Mouse (Mus musculus) kidney, adult 2 months (tissue): ENCODE measurements at regions not wholly inside any gene's neighbourhood (a gene's known extent, or its start where the extent isn't known, plus 50 kb on each side); places are given as distances from the start of the nearest gene placed in this dataset.

Source experiments
- DNase-seq: peaks from one replicate; pipeline ENCODE4 v3.0.0; 2021
- H3K27ac ChIP-seq: fragments of 200-500 bp; 2 replicates; pipeline ENCODE4 v1.5.1; 2012; ENCODE audit warnings: low read depth, low read length, control low read depth, inconsistent platforms; ENCODE audit not compliant: insufficient read depth
- H3K27me3 ChIP-seq: fragments of 200-500 bp; replicated peaks from 2 replicates; pipeline ENCODE4 v1.6.1; 2012; ENCODE audit warnings: mild to moderate bottlenecking, moderate library complexity, low read length, inconsistent platforms; ENCODE audit not compliant: control insufficient read depth, insufficient read depth
- H3K36me3 ChIP-seq: fragments of 200-500 bp; 2 replicates; pipeline ENCODE4 v1.6.1; 2012; ENCODE audit warnings: mild to moderate bottlenecking, moderate library complexity, low read length, inconsistent platforms; ENCODE audit not compliant: control insufficient read depth, insufficient read depth
- H3K4me1 ChIP-seq: fragments of 200-500 bp; 2 replicates; pipeline ENCODE4 v1.6.1; 2011; ENCODE audit warnings: low read length; ENCODE audit not compliant: control insufficient read depth, insufficient read depth
- H3K4me3 ChIP-seq: fragments of 200-500 bp; 2 replicates; pipeline ENCODE4 v1.5.1; 2011; ENCODE audit warnings: mild to moderate bottlenecking, low read depth, low read length, control low read depth; ENCODE audit not compliant: insufficient read depth
- CTCF ChIP-seq: fragments of 200-500 bp; conservative IDR thresholded peaks from 2 replicates; pipeline ENCODE4 v1.5.1; 2011; ENCODE audit warnings: low read depth, mild to moderate bottlenecking, control low read depth, low read length, moderate library complexity, mixed read lengths; ENCODE audit not compliant: insufficient read depth, insufficient read length
- POLR2A ChIP-seq: fragments of 200-500 bp; IDR thresholded peaks from one replicate; pipeline ENCODE4 v1.6.1; 2011; ENCODE audit warnings: low read depth, low read length, control low read depth
- WGBS: fragments of 180-500 bp; shearing (Covaris S2); methylation state at CpG from one replicate; pipeline ENCODE4 v1.1.7; 2018; 5-methylcytosine and 5-hydroxymethylcytosine counted together

DNA sequence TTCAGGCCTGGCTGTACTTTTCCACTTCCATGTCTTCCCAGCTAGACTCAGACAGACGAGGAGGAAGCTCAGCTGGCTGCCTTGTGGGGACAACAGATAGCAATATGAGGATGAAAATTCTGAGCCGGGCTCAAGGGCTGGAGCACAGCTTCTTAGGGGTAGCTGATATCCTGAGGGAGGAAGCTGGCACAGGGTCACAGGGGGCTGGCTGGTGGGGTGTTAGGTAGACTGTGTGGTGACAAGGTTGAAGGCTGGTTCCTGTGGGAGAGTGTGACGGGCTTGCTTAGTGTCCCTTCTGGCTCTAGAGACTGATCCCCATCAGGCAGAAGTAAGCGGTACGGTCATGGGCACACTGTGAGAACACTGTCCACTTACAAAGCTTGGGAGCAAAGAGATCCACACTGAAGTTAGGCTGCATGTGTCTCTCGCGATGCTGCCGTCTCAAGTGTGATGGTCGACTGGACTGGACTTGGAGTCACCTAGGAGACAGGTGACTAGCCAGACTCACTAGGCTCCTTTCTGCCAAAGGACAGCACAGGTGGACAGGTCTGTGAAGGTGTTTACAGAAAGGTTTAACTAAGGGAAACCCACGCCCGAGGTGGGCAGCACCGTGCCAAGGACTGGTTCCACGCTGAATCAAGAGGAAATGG is 111.1 kb upstream of the S1pr3 start:
- WGBS = 92% methylated on average over 13 of the region's 13 CpGs
- Histone ChIP-seq H3K4me3 (no peak overlapping the region), H3K36me3 (no peaks in the 10 kb centered on the region), H3K4me1 (peaks cover 3% of the 10 kb centered on the region; the same call in 1 of the 2 replicates), H3K27ac (peak overlapping the region; percentile 33; the same call in 1 of the 2 replicates), H3K27me3 (no peaks in the 10 kb centered on the region)
- no peak for TF ChIP-seq CTCF
- no peak for TF ChIP-seq POLR2A
- DNase-seq = no peak

DNA sequence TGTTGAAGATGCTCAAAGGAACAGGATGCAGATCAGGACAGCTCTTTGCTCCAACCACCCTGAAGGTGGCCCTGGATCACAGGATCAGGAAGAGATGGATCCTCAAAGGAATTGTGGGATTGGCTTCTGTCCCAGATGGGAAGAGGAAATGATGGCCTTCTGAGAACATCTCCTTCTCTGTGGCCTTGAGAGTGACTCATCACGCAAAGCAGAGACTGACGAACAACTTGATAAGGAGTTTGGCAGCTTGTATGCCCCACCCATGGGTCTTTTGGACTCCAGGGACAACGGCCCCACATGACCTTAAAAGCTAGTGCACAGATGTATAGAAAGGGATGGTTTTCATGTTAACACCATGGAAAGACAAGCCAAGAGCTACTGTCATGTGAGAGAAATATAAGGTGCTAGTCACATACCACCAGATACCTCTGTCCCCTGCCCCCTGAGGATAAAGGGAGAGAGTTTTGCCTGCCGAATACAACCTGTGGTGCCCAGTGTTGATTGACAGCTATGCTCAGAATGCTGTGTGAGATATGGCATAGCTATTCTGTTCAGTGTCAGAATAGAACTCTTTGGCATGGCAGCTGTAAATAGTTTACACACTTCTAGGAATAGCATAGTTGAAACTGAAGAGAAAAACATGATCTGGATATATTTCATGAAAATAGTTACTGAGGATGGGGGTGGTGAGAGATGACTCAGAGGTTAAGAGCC is 109.2 kb upstream of the S1pr3 start:
- Histone ChIP-seq H3K36me3 (no peaks in the 10 kb centered on the region), H3K27me3 (no peaks in the 10 kb centered on the region), H3K27ac (peak overlapping the region; percentile 65), H3K4me3 (no peak overlapping the region), H3K4me1 (peaks cover 3% of the 10 kb centered on the region; the same call in 1 of the 2 replicates)
- TF ChIP-seq POLR2A (no peak), CTCF (no peak)
- 62% methylated on average over 4 of the region's 4 CpGs for WGBS
- peak; percentile 77 for DNase-seq

DNA sequence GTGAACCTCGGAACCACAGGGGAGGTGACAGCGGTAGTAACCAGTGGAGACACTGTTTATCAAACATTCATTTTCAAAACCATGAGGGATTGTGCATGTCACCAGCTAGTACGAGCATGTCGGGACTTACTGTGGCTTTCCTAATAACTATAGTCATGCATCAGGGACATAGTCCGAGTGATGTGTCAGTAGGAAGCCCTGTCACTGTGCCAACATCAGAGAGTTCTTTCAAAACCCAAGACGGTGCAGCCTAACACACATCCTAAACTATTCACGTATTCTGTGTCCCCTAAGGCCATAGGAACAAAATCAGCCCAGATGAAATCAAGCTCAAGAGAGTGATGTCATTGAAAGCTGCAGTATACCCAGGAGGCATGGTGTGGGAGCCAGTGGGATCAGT is 107.0 kb upstream of the S1pr3 start:
- no peak for DNase-seq
- Histone ChIP-seq H3K36me3 (no peaks in the 10 kb centered on the region), H3K27me3 (no peaks in the 10 kb centered on the region), H3K27ac (no peak overlapping the region), H3K4me3 (no peak overlapping the region), H3K4me1 (peaks cover 3% of the 10 kb centered on the region; the same call in 1 of the 2 replicates)
- WGBS = 92% methylated on average over 7 of the region's 7 CpGs
- no peak for TF ChIP-seq POLR2A
- TF ChIP-seq CTCF = no peak

DNA sequence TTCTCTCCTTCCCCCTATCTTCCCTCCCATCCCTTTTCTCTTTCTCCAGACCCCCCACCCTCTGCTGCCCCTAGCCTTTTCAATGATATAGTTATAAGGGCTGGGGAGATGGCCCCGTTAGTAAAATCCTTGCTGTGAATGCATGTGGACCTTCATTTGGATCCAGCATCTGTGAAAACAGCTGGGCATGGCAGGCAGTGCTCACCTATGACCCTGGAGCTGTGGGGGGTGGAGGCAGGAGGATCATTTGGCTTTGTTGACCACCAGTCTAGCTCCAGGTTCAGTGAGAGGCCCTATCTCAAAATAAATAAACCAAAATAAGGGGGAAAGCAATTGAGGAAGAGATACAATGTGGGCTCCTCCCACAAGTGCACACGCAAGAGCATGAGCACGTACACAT is 105.3 kb upstream of the S1pr3 start:
- 71% methylated on average over 3 of the region's 3 CpGs for WGBS
- Histone ChIP-seq H3K36me3 (no peaks in the 10 kb centered on the region), H3K4me3 (no peak overlapping the region), H3K27ac (no peak overlapping the region), H3K27me3 (no peaks in the 10 kb centered on the region), H3K4me1 (no peaks in the 10 kb centered on the region; the same call in 1 of the 2 replicates)
- TF ChIP-seq POLR2A (no peak), CTCF (no peak)
- no peak for DNase-seq

DNA sequence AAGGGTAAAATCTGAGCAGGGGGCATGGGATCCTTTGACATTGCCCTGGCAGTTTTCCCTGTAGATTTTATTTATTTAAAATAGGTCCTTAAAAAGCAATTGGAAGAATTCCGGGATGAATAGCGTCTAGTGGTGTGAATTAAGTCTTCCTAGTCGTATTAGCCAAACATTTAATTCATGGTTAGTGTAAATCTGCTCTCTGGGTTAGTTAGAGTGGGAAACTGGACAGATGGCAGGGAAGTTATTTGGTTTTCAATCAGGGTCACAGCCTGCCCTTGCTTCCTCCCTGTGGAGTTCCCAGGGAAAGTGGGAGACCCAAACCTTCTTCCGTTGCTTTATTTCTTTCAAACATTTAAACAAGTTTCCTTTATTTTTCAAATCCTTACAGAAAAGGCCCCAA is 103.8 kb upstream of the S1pr3 start:
- Histone ChIP-seq H3K27me3 (no peaks in the 10 kb centered on the region), H3K4me3 (no peak overlapping the region), H3K27ac (no peak overlapping the region), H3K4me1 (no peaks in the 10 kb centered on the region), H3K36me3 (no peaks in the 10 kb centered on the region)
- no peak for DNase-seq
- TF ChIP-seq CTCF (no peak), POLR2A (no peak)
- 69% methylated on average over 4 of the region's 4 CpGs for WGBS

DNA sequence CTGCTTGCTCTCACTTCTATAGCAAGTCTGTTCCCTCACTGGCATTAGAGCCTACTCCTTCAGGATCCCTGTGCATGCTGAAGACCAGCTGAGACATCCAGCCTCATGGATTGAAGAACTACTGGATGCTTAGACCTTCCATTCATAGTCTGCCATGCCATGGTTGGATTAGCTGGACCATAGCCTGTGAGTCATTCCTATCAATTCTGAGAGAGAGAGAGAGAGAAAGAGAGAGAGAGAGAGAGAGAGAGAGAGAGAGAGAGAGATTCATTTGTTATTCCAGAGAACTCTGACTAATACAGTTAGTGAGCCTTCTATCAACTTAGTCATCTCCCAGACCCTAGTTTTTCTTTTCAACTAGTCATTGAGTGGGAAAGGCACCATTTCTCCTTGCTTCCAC is 99.0 kb upstream of the S1pr3 start:
- no peaks in the 10 kb centered on the region for H3K36me3 ChIP-seq
- TF ChIP-seq CTCF (no peak), POLR2A (no peak)
- no peaks in the 10 kb centered on the region for H3K27me3 ChIP-seq
- H3K27ac ChIP-seq = no peak overlapping the region
- no peaks in the 10 kb centered on the region for H3K4me1 ChIP-seq
- no peak overlapping the region for H3K4me3 ChIP-seq
- DNase-seq = no peak

DNA sequence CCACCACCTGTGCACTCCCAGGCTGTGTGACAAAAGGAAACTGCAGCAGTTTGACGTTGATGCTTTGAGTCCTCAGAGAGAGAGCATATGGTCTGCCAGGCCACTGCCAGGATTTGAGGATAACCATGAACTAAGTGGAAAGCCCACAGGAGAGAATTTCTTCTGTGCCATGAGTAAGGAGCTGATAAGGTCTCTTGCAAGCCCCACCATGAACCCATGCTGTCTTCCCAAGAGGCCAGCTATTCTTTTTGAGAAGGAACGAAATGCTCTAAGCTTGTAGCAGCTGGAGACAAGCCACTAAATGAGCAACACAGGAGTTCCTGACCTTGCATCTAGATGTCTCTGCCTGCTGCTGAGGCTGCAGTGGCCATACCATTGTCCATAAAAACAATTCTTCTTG is 98.4 kb upstream of the S1pr3 start:
- H3K4me3 ChIP-seq = no peak overlapping the region
- H3K27ac ChIP-seq = no peak overlapping the region
- no peaks in the 10 kb centered on the region for H3K36me3 ChIP-seq
- DNase-seq = no peak
- TF ChIP-seq CTCF (no peak), POLR2A (no peak)
- no peaks in the 10 kb centered on the region for H3K27me3 ChIP-seq
- 68% methylated on average over 2 of the region's 2 CpGs for WGBS
- no peaks in the 10 kb centered on the region for H3K4me1 ChIP-seq
